Mouse (Mus musculus): ENCODE data around the gene Sycp2l. TPM values are rescaled to one million over a fixed set of nuclear protein-coding genes. Genes with fewer than 3 reads are reported as not detected.

The Sycp2l gene
- polyA plus RNA-seq, 1 experiment from 2014 or later = not detected

- Histone ChIP-seq H3K9me3 (replicated peaks) (no peaks in the 10 kb centered on the region), H3K36me3 (no peaks in the 10 kb centered on the region), H3K27ac (no peak overlapping the region), H3K4me3 (no peak overlapping the region), H3K27me3 (ENCODE audit: low read depth, poor library complexity, severe bottlenecking) (0 out of 2 replicates have a peak, but pooled peaks cover 7% of the 10 kb centered on the region), H3K4me1 (peaks cover 6% of the 10 kb centered on the region)
- WGBS = 88% methylated on average over 10 of the region's 10 CpGs
- DNase-seq (ENCODE audit: low spot score) = no peak
These were observed 19.9 kb upstream of the Sycp2l start for GRCm38 (mm10) chr13:41094160-41094559.

- Histone ChIP-seq H3K4me1 (no peaks in the 10 kb centered on the region), H3K27me3 (ENCODE audit: low read depth, poor library complexity, severe bottlenecking) (no peaks in the 10 kb centered on the region), H3K4me3 (no peak overlapping the region), H3K27ac (no peak overlapping the region), H3K9me3 (replicated peaks) (no peaks in the 10 kb centered on the region), H3K36me3 (no peaks in the 10 kb centered on the region)
- WGBS = 78% methylated on average over 16 of the region's 16 CpGs
- DNase-seq (ENCODE audit: low spot score) = no peak
These were observed 16.6 kb upstream of the Sycp2l start for GRCm38 (mm10) chr13:41097324-41098058.

GRCm38 (mm10) chr13:41098325-41098724 is 15.8 kb upstream of the Sycp2l start:
- no peak overlapping the region for H3K4me3 ChIP-seq
- no peaks in the 10 kb centered on the region for H3K9me3 ChIP-seq (replicated peaks)

GRCm38 (mm10) chr13:41100031-41100430 is 14.1 kb upstream of the Sycp2l start:
- Histone ChIP-seq H3K36me3 (no peaks in the 10 kb centered on the region), H3K4me1 (no peaks in the 10 kb centered on the region), H3K27me3 (ENCODE audit: low read depth, poor library complexity, severe bottlenecking) (no peaks in the 10 kb centered on the region), H3K9me3 (replicated peaks) (no peaks in the 10 kb centered on the region), H3K4me3 (no peak overlapping the region), H3K27ac (no peak overlapping the region)
- no peak for DNase-seq (ENCODE audit: low spot score)
- 86% methylated on average over 2 of the region's 2 CpGs for WGBS

More at GRCm38 (mm10) chr13:41098325-41098724, 15.8 kb upstream of the Sycp2l start:
- no peak for DNase-seq (ENCODE audit: low spot score)
- 90% methylated on average over 15 of the region's 15 CpGs for WGBS
- H3K27ac ChIP-seq = no peak overlapping the region
- H3K4me1 ChIP-seq = no peaks in the 10 kb centered on the region
- no peaks in the 10 kb centered on the region for H3K36me3 ChIP-seq
- no peaks in the 10 kb centered on the region for H3K27me3 ChIP-seq (ENCODE audit: low read depth, poor library complexity, severe bottlenecking)

- Histone ChIP-seq H3K27ac (no peak overlapping the region), H3K4me1 (no peaks in the 10 kb centered on the region), H3K9me3 (replicated peaks) (no peaks in the 10 kb centered on the region), H3K36me3 (no peaks in the 10 kb centered on the region), H3K27me3 (ENCODE audit: low read depth, poor library complexity, severe bottlenecking) (no peaks in the 10 kb centered on the region), H3K4me3 (no peak overlapping the region)
- no peak for DNase-seq (ENCODE audit: low spot score)
- WGBS = 78% methylated on average over 12 of the region's 12 CpGs
These were observed 10.1 kb upstream of the Sycp2l start for GRCm38 (mm10) chr13:41103841-41104525.

- no peaks in the 10 kb centered on the region for H3K4me1 ChIP-seq
- no peak overlapping the region for H3K27ac ChIP-seq
- H3K4me3 ChIP-seq = no peak overlapping the region
- 95% methylated on average over 13 of the region's 13 CpGs for WGBS
- H3K27me3 ChIP-seq (ENCODE audit: low read depth, poor library complexity, severe bottlenecking) = peaks cover 10% of the 10 kb centered on the region; the same call in 1 of the 2 replicates
- H3K36me3 ChIP-seq = no peaks in the 10 kb centered on the region
- H3K9me3 ChIP-seq (replicated peaks) = no peaks in the 10 kb centered on the region
- DNase-seq (ENCODE audit: low spot score) = no peak
These were observed 8.6 kb upstream of the Sycp2l start for GRCm38 (mm10) chr13:41105541-41105940.

- no peaks in the 10 kb centered on the region for H3K9me3 ChIP-seq (replicated peaks)
- H3K27ac ChIP-seq = no peak within 1 kb of the TSS
- H3K27me3 ChIP-seq (ENCODE audit: low read depth, poor library complexity, severe bottlenecking) = peaks cover 48% of the 10 kb centered on the region
- WGBS = 82% methylated on average over 3 of the region's 3 CpGs
- no peak for DNase-seq (ENCODE audit: low spot score)
- H3K4me1 ChIP-seq = no peaks in the 10 kb centered on the region
- no peak within 1 kb of the TSS for H3K4me3 ChIP-seq
- no peaks in the 10 kb centered on the region for H3K36me3 ChIP-seq
These were observed 3.2 kb upstream of the Sycp2l start, which contains the start of gene Gcm2 for GRCm38 (mm10) chr13:41110935-41111334. TSS of gene Gcm2 (minus strand) at chr13:41111035.

GRCm38 (mm10) chr13:41119152-41119945 is 5.2 kb downstream of the Sycp2l start:
- Histone ChIP-seq H3K27ac (peak overlapping the region; percentile 56; the same call in 1 of the 2 replicates), H3K4me3 (no peak overlapping the region), H3K9me3 (replicated peaks) (no peaks in the 10 kb centered on the region), H3K27me3 (ENCODE audit: low read depth, poor library complexity, severe bottlenecking) (peaks cover 14% of the 10 kb centered on the region), H3K36me3 (no peaks in the 10 kb centered on the region), H3K4me1 (peaks cover 14% of the 10 kb centered on the region)
- peak; percentile 47 for DNase-seq (ENCODE audit: low spot score)
- 33% methylated on average over 9 of the region's 9 CpGs for WGBS

GRCm38 (mm10) chr13:41123666-41124225 is 9.6 kb downstream of the Sycp2l start:
- Histone ChIP-seq H3K4me3 (no peak overlapping the region), H3K36me3 (no peaks in the 10 kb centered on the region), H3K9me3 (replicated peaks) (no peaks in the 10 kb centered on the region), H3K27me3 (ENCODE audit: low read depth, poor library complexity, severe bottlenecking) (no peaks in the 10 kb centered on the region), H3K4me1 (peaks cover 13% of the 10 kb centered on the region), H3K27ac (no peak overlapping the region)
- WGBS = 94% methylated on average over 6 of the region's 6 CpGs
- no peak for DNase-seq (ENCODE audit: low spot score)

- no peaks in the 10 kb centered on the region for H3K36me3 ChIP-seq
These were observed 14.2 kb downstream of the Sycp2l start for GRCm38 (mm10) chr13:41128326-41128725.

GRCm38 (mm10) chr13:41129061-41129460 is 15.0 kb downstream of the Sycp2l start:
- no peak overlapping the region for H3K4me3 ChIP-seq
- no peaks in the 10 kb centered on the region for H3K27me3 ChIP-seq (ENCODE audit: low read depth, poor library complexity, severe bottlenecking)
- no peaks in the 10 kb centered on the region for H3K9me3 ChIP-seq (replicated peaks)
- DNase-seq (ENCODE audit: low spot score) = no peak
- no peaks in the 10 kb centered on the region for H3K4me1 ChIP-seq
- H3K36me3 ChIP-seq = no peaks in the 10 kb centered on the region
- no peak overlapping the region for H3K27ac ChIP-seq
- 91% methylated on average over 8 of the region's 8 CpGs for WGBS

More at GRCm38 (mm10) chr13:41128326-41128725, 14.2 kb downstream of the Sycp2l start:
- no peaks in the 10 kb centered on the region for H3K9me3 ChIP-seq (replicated peaks)
- WGBS = 88% methylated on average over 8 of the region's 8 CpGs
- DNase-seq (ENCODE audit: low spot score) = no peak
- no peaks in the 10 kb centered on the region for H3K27me3 ChIP-seq (ENCODE audit: low read depth, poor library complexity, severe bottlenecking)
- H3K27ac ChIP-seq = no peak overlapping the region
- H3K4me3 ChIP-seq = no peak overlapping the region
- H3K4me1 ChIP-seq = no peaks in the 10 kb centered on the region

- Histone ChIP-seq H3K9me3 (replicated peaks) (no peaks in the 10 kb centered on the region), H3K36me3 (no peaks in the 10 kb centered on the region), H3K4me3 (no peak overlapping the region), H3K4me1 (no peaks in the 10 kb centered on the region), H3K27ac (no peak overlapping the region), H3K27me3 (ENCODE audit: low read depth, poor library complexity, severe bottlenecking) (no peaks in the 10 kb centered on the region)
- 12% methylated on average over 6 of the region's 6 CpGs for WGBS
- DNase-seq (ENCODE audit: low spot score) = peak; percentile 83
These were observed 20.8 kb downstream of the Sycp2l start for GRCm38 (mm10) chr13:41134901-41135300.
